Mouse (Mus musculus): ENCODE measurements around the gene Il4ra. TPM values are rescaled to one million over a fixed set of nuclear protein-coding genes. Genes with fewer than 3 reads are reported as not detected.

The Il4ra gene
- total RNA-seq, 4 experiments from 2014 or later = 33.7 to 203 (median 102) TPM

Other genes with a start within 250 kb of the Il4ra start
- 1 to 10 TPM; 4.8 to 8.5 (median 6.2) TPM for gene Kdm8, start 107.4 kb upstream of the Il4ra start, total RNA-seq (2022)
- 10 to 100 TPM; 49.6 to 62.7 (median 51.9) TPM for gene Nsmce1, start 60.5 kb upstream of the Il4ra start, total RNA-seq (2022)
- gene Il21r, start 51.3 kb downstream of the Il4ra start, total RNA-seq (2022) = 1 to 10 TPM in 2 of 4 experiments, under 1 TPM in 2; 0.70 to 1.6 (median 0.96) TPM
- gene Gtf3c1, start 155.7 kb downstream of the Il4ra start, total RNA-seq (2022) = 10 to 100 TPM; 72.8 to 86.8 (median 78.4) TPM
- gene D430042O09Rik, start 155.8 kb downstream of the Il4ra start, total RNA-seq (2022) = 10 to 100 TPM; 29.6 to 39.5 (median 34.4) TPM

Measured in adrenal gland, adult 8-10 months (tissue).